Mouse (Mus musculus): Measurements from ENCODE around the gene Bcat2. TPM values are rescaled to one million over a fixed set of nuclear protein-coding genes. Genes with fewer than 3 reads are reported as not detected.

The Bcat2 gene
- polyA plus RNA-seq, 1 experiment from 2014 or later, result 45.4 TPM

GRCm38 (mm10) chr7:45567112-45567779 lies 2.7 kb upstream of the Bcat2 start:
- H3K36me3 ChIP-seq, result peaks cover 2% of the 10 kb centered on the region; the same call in 1 of the 2 replicates
- peak overlapping the region; percentile 97 for H3K4me2 ChIP-seq
- H3K4me1 ChIP-seq (replicated peaks), result peaks cover 64% of the 10 kb centered on the region
- H3K27ac ChIP-seq, result peak overlapping the region; percentile 88
- peak overlapping the region; percentile 69 for H3K9ac ChIP-seq
- H3K9me3 ChIP-seq (replicated peaks), result no peaks in the 10 kb centered on the region
- ATAC-seq (ENCODE audit: low read depth), result no peak
- WGBS (ENCODE audit: insufficient replicate concordance), result 66% methylated on average over 8 of the region's 8 CpGs
- H3K4me3 ChIP-seq (replicated peaks), result peak overlapping the region; percentile 62; the same call in 1 of the 2 replicates
- H3K27me3 ChIP-seq, result no peaks in the 10 kb centered on the region
- DNase-seq, result no peak

GRCm38 (mm10) chr7:45567780-45568516 lies 2.0 kb upstream of the Bcat2 start:
- ATAC-seq (ENCODE audit: low read depth), result peak; percentile 93
- Histone ChIP-seq H3K27me3 (no peaks in the 10 kb centered on the region), H3K9ac (peak overlapping the region; percentile 69), H3K36me3 (peaks cover 2% of the 10 kb centered on the region; the same call in 1 of the 2 replicates), H3K4me3 (replicated peaks) (peak overlapping the region; percentile 62), H3K4me2 (peak overlapping the region; percentile 97), H3K27ac (peak overlapping the region; percentile 88), H3K4me1 (replicated peaks) (peaks cover 64% of the 10 kb centered on the region), H3K9me3 (replicated peaks) (no peaks in the 10 kb centered on the region)
- peak; percentile 81 for DNase-seq
- under 1% methylated on average over 24 of the region's 24 CpGs for WGBS (ENCODE audit: insufficient replicate concordance)

GRCm38 (mm10) chr7:45568601-45569473 lies 1.1 kb upstream of the Bcat2 start:
- Histone ChIP-seq H3K4me1 (replicated peaks) (peaks cover 72% of the 10 kb centered on the region), H3K9ac (peak overlapping the region; percentile 62), H3K27me3 (no peaks in the 10 kb centered on the region), H3K4me2 (peak overlapping the region; percentile 97), H3K4me3 (replicated peaks) (peak overlapping the region; percentile 62), H3K27ac (peak overlapping the region; percentile 88), H3K9me3 (replicated peaks) (no peaks in the 10 kb centered on the region), H3K36me3 (peaks cover 5% of the 10 kb centered on the region; the same call in 1 of the 2 replicates)
- DNase-seq (no peak), ATAC-seq (ENCODE audit: low read depth) (peak; percentile 54)
- WGBS (ENCODE audit: insufficient replicate concordance), result 18% methylated on average over 10 of the region's 10 CpGs

GRCm38 (mm10) chr7:45571966-45572365 lies 2.0 kb downstream of the Bcat2 start:
- Histone ChIP-seq H3K9me3 (replicated peaks) (no peaks in the 10 kb centered on the region), H3K4me3 (replicated peaks) (0 out of 2 replicates have a peak overlapping the region, but pooled peaks have one; percentile 78), H3K27me3 (no peaks in the 10 kb centered on the region), H3K36me3 (peaks cover 22% of the 10 kb centered on the region), H3K4me1 (replicated peaks) (peaks cover 71% of the 10 kb centered on the region), H3K9ac (peak overlapping the region; percentile 88), H3K27ac (peak overlapping the region; percentile 88; the same call in 1 of the 2 replicates), H3K4me2 (peak overlapping the region; percentile 97)
- ATAC-seq (ENCODE audit: low read depth) (no peak), DNase-seq (no peak)
- 10% methylated on average over 1 of the region's 1 CpGs for WGBS (ENCODE audit: insufficient replicate concordance)

GRCm38 (mm10) chr7:45573954-45574353 lies 4.0 kb downstream of the Bcat2 start:
- 60% methylated on average over 8 of the region's 8 CpGs for WGBS (ENCODE audit: insufficient replicate concordance)
- H3K4me3 ChIP-seq (replicated peaks), result peak overlapping the region; percentile 53
- peaks cover 53% of the 10 kb centered on the region for H3K4me1 ChIP-seq (replicated peaks)
- 0 out of 2 replicates have a peak overlapping the region, but pooled peaks have one; percentile 60 for H3K27ac ChIP-seq
- peak overlapping the region; percentile 60 for H3K9ac ChIP-seq
- peaks cover 37% of the 10 kb centered on the region for H3K36me3 ChIP-seq
- DNase-seq (no peak), ATAC-seq (ENCODE audit: low read depth) (no peak)
- H3K9me3 ChIP-seq (replicated peaks), result no peaks in the 10 kb centered on the region
- peak overlapping the region; percentile 97 for H3K4me2 ChIP-seq
- no peaks in the 10 kb centered on the region for H3K27me3 ChIP-seq

- DNase-seq (no peak), ATAC-seq (ENCODE audit: low read depth) (peak; percentile 27; the same call in 1 of the 2 replicates)
- H3K9me3 ChIP-seq (replicated peaks), result no peaks in the 10 kb centered on the region
- peaks cover 45% of the 10 kb centered on the region for H3K4me1 ChIP-seq (replicated peaks)
- WGBS (ENCODE audit: insufficient replicate concordance), result 71% methylated on average over 15 of the region's 15 CpGs
- no peaks in the 10 kb centered on the region for H3K27me3 ChIP-seq
- peak overlapping the region; percentile 53 for H3K4me3 ChIP-seq (replicated peaks)
- H3K4me2 ChIP-seq, result peak overlapping the region; percentile 97
- H3K36me3 ChIP-seq, result peaks cover 39% of the 10 kb centered on the region
- peak overlapping the region; percentile 69 for H3K27ac ChIP-seq
- H3K9ac ChIP-seq, result peak overlapping the region; percentile 60
These were observed 4.8 kb downstream of the Bcat2 start for GRCm38 (mm10) chr7:45574472-45575379.

GRCm38 (mm10) chr7:45585923-45586322 lies 16.0 kb downstream of the Bcat2 start:
- H3K9me3 ChIP-seq (replicated peaks), result no peaks in the 10 kb centered on the region
- no peak overlapping the region for H3K9ac ChIP-seq
- H3K27me3 ChIP-seq, result no peaks in the 10 kb centered on the region
- no peak for ATAC-seq (ENCODE audit: low read depth)
- H3K4me3 ChIP-seq (replicated peaks), result no peak overlapping the region
- no peak for DNase-seq
- H3K27ac ChIP-seq, result no peak overlapping the region
- peaks cover 12% of the 10 kb centered on the region for H3K4me1 ChIP-seq (replicated peaks)
- WGBS (ENCODE audit: insufficient replicate concordance), result 74% methylated on average over 6 of the region's 6 CpGs
- H3K36me3 ChIP-seq, result peaks cover 46% of the 10 kb centered on the region
- H3K4me2 ChIP-seq, result no peak overlapping the region

- Histone ChIP-seq H3K9me3 (replicated peaks) (no peaks in the 10 kb centered on the region), H3K4me3 (replicated peaks) (no peak overlapping the region), H3K27me3 (no peaks in the 10 kb centered on the region), H3K9ac (no peak overlapping the region), H3K27ac (no peak overlapping the region), H3K36me3 (peaks cover 36% of the 10 kb centered on the region), H3K4me1 (replicated peaks) (peaks cover 19% of the 10 kb centered on the region), H3K4me2 (no peak overlapping the region)
- no peak for ATAC-seq (ENCODE audit: low read depth)
- no peak for DNase-seq
- WGBS (ENCODE audit: insufficient replicate concordance), result 91% methylated on average over 23 of the region's 23 CpGs
These were observed 18.0 kb downstream of the Bcat2 start for GRCm38 (mm10) chr7:45587631-45588592.

- H3K27me3 ChIP-seq, result no peaks in the 10 kb centered on the region
- no peaks in the 10 kb centered on the region for H3K9me3 ChIP-seq (replicated peaks)
- DNase-seq, result peak; percentile 77
- ATAC-seq (ENCODE audit: low read depth), result peak; percentile 88
- peak overlapping the region; percentile 62 for H3K4me2 ChIP-seq
- H3K4me1 ChIP-seq (replicated peaks), result peaks cover 22% of the 10 kb centered on the region
- peaks cover 34% of the 10 kb centered on the region for H3K36me3 ChIP-seq
- peak overlapping the region; percentile 50 for H3K4me3 ChIP-seq (replicated peaks)
- WGBS (ENCODE audit: insufficient replicate concordance), result 7% methylated on average over 19 of the region's 19 CpGs
- no peak overlapping the region for H3K27ac ChIP-seq
- H3K9ac ChIP-seq, result peak overlapping the region; percentile 44
These were observed 19.2 kb downstream of the Bcat2 start for GRCm38 (mm10) chr7:45589173-45589572.

Data from liver, embryonic 13.5 days (tissue).